Mouse (Mus musculus) forebrain, embryonic 11.5 days (tissue): ENCODE results near the gene Clptm1. TPM values are rescaled to one million over a fixed set of nuclear protein-coding genes. Genes with fewer than 3 reads are reported as not detected.

Experiments used
- ATAC-seq: fragments of 200-750 bp; cut with Nextera tagmentation; replicated peaks from 2 replicates; pipeline ENCODE4 v1.8.0; 2017; ENCODE audit warnings: moderate TSS enrichment; ENCODE audit not compliant: low FRiP score
- DNase-seq: peaks from one replicate; pipeline ENCODE4 v3.0.0-alpha.2; 2017; ENCODE audit warnings: low spot score
- H3K27ac ChIP-seq: fragments of 300-500 bp; sonication (generic); 2 replicates; pipeline ENCODE4 v1.5.1; 2014; ENCODE audit warnings: low read depth, low read length
- H3K27me3 ChIP-seq: fragments of 300-500 bp; sonication (generic); 2 replicates; pipeline ENCODE4 v1.6.1; 2014; ENCODE audit warnings: mild to moderate bottlenecking, low read length, mixed read lengths; ENCODE audit not compliant: control insufficient read depth, insufficient read depth
- H3K36me3 ChIP-seq: fragments of 300-500 bp; sonication (generic); 2 replicates; pipeline ENCODE4 v1.6.1; 2014; ENCODE audit warnings: mild to moderate bottlenecking, low read length, moderate library complexity, mixed read lengths; ENCODE audit not compliant: control insufficient read depth, insufficient read depth
- H3K4me1 ChIP-seq: fragments of 300-500 bp; sonication (generic); replicated peaks from 2 replicates; pipeline ENCODE4 v1.6.1; 2014; ENCODE audit warnings: low read length, mixed read lengths; ENCODE audit not compliant: control insufficient read depth, insufficient read depth
- H3K4me2 ChIP-seq: fragments of 300-500 bp; sonication (generic); 2 replicates; pipeline ENCODE4 v1.6.1; 2014; ENCODE audit warnings: low read depth, mild to moderate bottlenecking, low read length, moderate library complexity, mixed read lengths; ENCODE audit not compliant: severe bottlenecking
- H3K4me3 ChIP-seq: fragments of 300-500 bp; sonication (generic); 2 replicates; pipeline ENCODE4 v1.5.1; 2014; ENCODE audit warnings: low read depth, low read length
- H3K9ac ChIP-seq: fragments of 300-500 bp; sonication (generic); 2 replicates; pipeline ENCODE4 v1.6.1; 2014; ENCODE audit warnings: low read length
- H3K9me3 ChIP-seq: fragments of 300-500 bp; sonication (generic); 2 replicates; pipeline ENCODE4 v1.6.1; 2016; ENCODE audit warnings: low read length, mixed read lengths; ENCODE audit not compliant: control insufficient read depth
- WGBS: fragments of 180-500 bp; shearing (Covaris S2); extraction: QIAGEN DNeasy Blood & Tissue Kit; methylation state at CpG from one replicate; pipeline ENCODE4 v1.1.7; 2014; 5-methylcytosine and 5-hydroxymethylcytosine counted together
- polyA plus RNA-seq: library from polyadenylated mRNA; unstranded; fragments of >200 nt; fragmentation: Nextera tagmentation; extraction: Ambion mirVana; gene quantifications from 2 replicates; pipeline ENCODE4 v1.2.1, GENCODE M21; 2014

The Clptm1 gene
- polyA plus RNA-seq, 1 experiment from 2014 or later, result 89.1 TPM

GRCm38 (mm10) chr7:19676662-19677061 lies 11.8 kb upstream of the Clptm1 start:
- H3K9me3 ChIP-seq, result no peaks in the 10 kb centered on the region
- no peaks in the 10 kb centered on the region for H3K4me1 ChIP-seq
- no peaks in the 10 kb centered on the region for H3K27me3 ChIP-seq
- no peak overlapping the region for H3K9ac ChIP-seq
- no peak overlapping the region for H3K27ac ChIP-seq
- 74% methylated on average over 1 of the region's 1 CpGs for WGBS
- H3K4me2 ChIP-seq, result no peak overlapping the region
- DNase-seq (no peak), ATAC-seq (no peak)
- no peak overlapping the region for H3K4me3 ChIP-seq
- no peaks in the 10 kb centered on the region for H3K36me3 ChIP-seq

GRCm38 (mm10) chr7:19675824-19676223 lies 11.0 kb upstream of the Clptm1 start:
- Histone ChIP-seq H3K27ac (no peak overlapping the region), H3K9ac (no peak overlapping the region), H3K4me2 (no peak overlapping the region), H3K4me3 (no peak overlapping the region), H3K36me3 (no peaks in the 10 kb centered on the region), H3K27me3 (no peaks in the 10 kb centered on the region), H3K4me1 (no peaks in the 10 kb centered on the region), H3K9me3 (no peaks in the 10 kb centered on the region)
- DNase-seq (no peak), ATAC-seq (no peak)
- 87% methylated on average over 10 of the region's 10 CpGs for WGBS

- Histone ChIP-seq H3K4me3 (no peak overlapping the region), H3K9ac (no peak overlapping the region), H3K36me3 (no peaks in the 10 kb centered on the region), H3K4me2 (no peak overlapping the region), H3K4me1 (no peaks in the 10 kb centered on the region), H3K27me3 (no peaks in the 10 kb centered on the region), H3K27ac (no peak overlapping the region), H3K9me3 (no peaks in the 10 kb centered on the region)
- DNase-seq (no peak), ATAC-seq (no peak)
- WGBS, result 70% methylated on average over 14 of the region's 14 CpGs
These were observed 8.4 kb upstream of the Clptm1 start for GRCm38 (mm10) chr7:19673083-19673699.

GRCm38 (mm10) chr7:19671511-19671910 lies 6.7 kb upstream of the Clptm1 start:
- H3K9ac ChIP-seq, result no peak overlapping the region
- H3K4me3 ChIP-seq, result no peak overlapping the region
- no peak for ATAC-seq
- H3K36me3 ChIP-seq, result no peaks in the 10 kb centered on the region
- 79% methylated on average over 10 of the region's 10 CpGs for WGBS
- H3K27me3 ChIP-seq, result no peaks in the 10 kb centered on the region
- DNase-seq, result no peak
- H3K9me3 ChIP-seq, result no peaks in the 10 kb centered on the region
- no peak overlapping the region for H3K27ac ChIP-seq
- no peak overlapping the region for H3K4me2 ChIP-seq
- no peaks in the 10 kb centered on the region for H3K4me1 ChIP-seq

GRCm38 (mm10) chr7:19668947-19669721 lies 4.3 kb upstream of the Clptm1 start:
- H3K4me1 ChIP-seq, result 0 out of 2 replicates have a peak, but pooled peaks cover under 1% of the 10 kb centered on the region
- peak overlapping the region; percentile 24; the same call in 1 of the 2 replicates for H3K9ac ChIP-seq
- no peak overlapping the region for H3K4me3 ChIP-seq

GRCm38 (mm10) chr7:19667434-19667833 lies 2.6 kb upstream of the Clptm1 start:
- H3K4me1 ChIP-seq, result peaks cover 12% of the 10 kb centered on the region; the same call in 1 of the 2 replicates
- WGBS, result 73% methylated on average over 2 of the region's 2 CpGs

More at GRCm38 (mm10) chr7:19668947-19669721, 4.3 kb upstream of the Clptm1 start:
- Histone ChIP-seq H3K4me2 (peak overlapping the region; percentile 29; the same call in 1 of the 2 replicates), H3K27ac (no peak overlapping the region), H3K27me3 (no peaks in the 10 kb centered on the region), H3K9me3 (no peaks in the 10 kb centered on the region), H3K36me3 (no peaks in the 10 kb centered on the region)
- 10% methylated on average over 10 of the region's 10 CpGs for WGBS
- DNase-seq, result peak; percentile 92
- peak; percentile 73 for ATAC-seq

GRCm38 (mm10) chr7:19666750-19667149 lies 1.9 kb upstream of the Clptm1 start:
- 54% methylated on average over 3 of the region's 3 CpGs for WGBS
- no peak for DNase-seq
- no peak for ATAC-seq
- Histone ChIP-seq H3K9ac (no peak overlapping the region), H3K4me2 (no peak overlapping the region), H3K4me3 (no peak overlapping the region), H3K36me3 (no peaks in the 10 kb centered on the region), H3K27me3 (no peaks in the 10 kb centered on the region), H3K9me3 (no peaks in the 10 kb centered on the region), H3K27ac (no peak overlapping the region), H3K4me1 (peaks cover 12% of the 10 kb centered on the region; the same call in 1 of the 2 replicates)

More at GRCm38 (mm10) chr7:19667434-19667833, 2.6 kb upstream of the Clptm1 start:
- no peak overlapping the region for H3K27ac ChIP-seq
- no peak overlapping the region for H3K4me3 ChIP-seq
- H3K27me3 ChIP-seq, result no peaks in the 10 kb centered on the region
- no peaks in the 10 kb centered on the region for H3K36me3 ChIP-seq
- no peaks in the 10 kb centered on the region for H3K9me3 ChIP-seq
- H3K9ac ChIP-seq, result no peak overlapping the region
- no peak for DNase-seq
- no peak for ATAC-seq
- H3K4me2 ChIP-seq, result no peak overlapping the region

GRCm38 (mm10) chr7:19664455-19664954 lies 328 bp downstream of the Clptm1 start:
- peak overlapping the region; percentile 83 for H3K4me2 ChIP-seq
- DNase-seq, result no peak
- WGBS, result under 1% methylated on average over 33 of the region's 37 CpGs
- H3K36me3 ChIP-seq, result no peaks in the 10 kb centered on the region
- no peak overlapping the region for H3K27ac ChIP-seq
- ATAC-seq, result peak; percentile 66
- H3K4me1 ChIP-seq, result peaks cover 12% of the 10 kb centered on the region; the same call in 1 of the 2 replicates
- H3K9ac ChIP-seq, result peak overlapping the region; percentile 93
- no peaks in the 10 kb centered on the region for H3K9me3 ChIP-seq
- no peaks in the 10 kb centered on the region for H3K27me3 ChIP-seq
- H3K4me3 ChIP-seq, result peak overlapping the region; percentile 99
